Mouse (Mus musculus): ENCODE measurements at regions not wholly inside any gene's neighbourhood (a gene's known extent, or its start where the extent isn't known, plus 50 kb on each side); places are given as distances from the start of the nearest gene placed in this dataset.

GRCm38 (mm10) chr17:83109792-83110440 is 105.2 kb upstream of the Pkdcc start:
- H3K4me1 ChIP-seq (replicated peaks; ENCODE audit: low read depth, low read length) = no peaks in the 10 kb centered on the region
- H3K9me3 ChIP-seq (ENCODE audit: low read length) = no peaks in the 10 kb centered on the region
- H3K36me3 ChIP-seq (ENCODE audit: insufficient read depth, low read length) = no peaks in the 10 kb centered on the region
- H3K27me3 ChIP-seq (ENCODE audit: insufficient read depth, low read length) = peaks cover 10% of the 10 kb centered on the region
- H3K4me3 ChIP-seq (replicated peaks; ENCODE audit: low read length) = no peak overlapping the region
- no peak for TF ChIP-seq NANOG (IDR thresholded peaks at IDR 0.05; ENCODE audit: borderline replicate concordance, low read length)
- TF ChIP-seq CTCF (conservative IDR thresholded peaks at IDR 0.05; ENCODE audit: low read length) = no peak

DNA sequence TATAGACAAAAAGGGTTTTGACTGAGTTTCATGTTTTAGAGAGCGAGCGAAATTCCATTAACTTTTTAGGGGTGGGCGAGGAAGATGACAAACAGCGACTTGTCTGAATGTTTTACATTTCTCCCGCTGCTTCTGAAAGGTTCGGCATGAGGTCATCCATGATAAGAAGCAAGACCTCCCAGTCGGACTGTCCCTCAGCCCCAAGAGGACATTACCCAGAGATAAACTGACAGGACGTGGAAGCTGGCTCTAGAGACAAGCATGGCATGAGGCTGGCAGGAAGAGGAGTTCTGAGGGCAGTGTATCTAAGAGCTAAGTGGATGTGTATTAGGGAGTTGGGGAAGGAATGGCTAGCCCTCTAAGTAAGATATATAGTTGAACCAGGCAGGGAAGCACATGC is 104.5 kb upstream of the Pkdcc start:
- Histone ChIP-seq H3K9me3 (ENCODE audit: low read length) (no peaks in the 10 kb centered on the region), H3K4me1 (replicated peaks; ENCODE audit: low read depth, low read length) (no peaks in the 10 kb centered on the region), H3K27me3 (ENCODE audit: insufficient read depth, low read length) (peaks cover 10% of the 10 kb centered on the region), H3K4me3 (replicated peaks; ENCODE audit: low read length) (no peak overlapping the region), H3K36me3 (ENCODE audit: insufficient read depth, low read length) (no peaks in the 10 kb centered on the region)
- no peak for TF ChIP-seq CTCF (conservative IDR thresholded peaks at IDR 0.05; ENCODE audit: low read length)
- no peak for TF ChIP-seq POU5F1 (IDR thresholded peaks at IDR 0.05; ENCODE audit: borderline replicate concordance, low read length)
- TF ChIP-seq NANOG (IDR thresholded peaks at IDR 0.05; ENCODE audit: borderline replicate concordance, low read length) = no peak

- Histone ChIP-seq H3K4me3 (replicated peaks; ENCODE audit: low read length) (no peak overlapping the region), H3K36me3 (ENCODE audit: insufficient read depth, low read length) (no peaks in the 10 kb centered on the region), H3K9me3 (ENCODE audit: low read length) (no peaks in the 10 kb centered on the region), H3K4me1 (replicated peaks; ENCODE audit: low read depth, low read length) (no peaks in the 10 kb centered on the region), H3K27me3 (ENCODE audit: insufficient read depth, low read length) (no peaks in the 10 kb centered on the region)
- TF ChIP-seq NANOG (IDR thresholded peaks at IDR 0.05; ENCODE audit: borderline replicate concordance, low read length) = no peak
- no peak for TF ChIP-seq CTCF (conservative IDR thresholded peaks at IDR 0.05; ENCODE audit: low read length)
- TF ChIP-seq POU5F1 (IDR thresholded peaks at IDR 0.05; ENCODE audit: borderline replicate concordance, low read length) = no peak
Observed at GRCm38 (mm10) chr17:83115146-83115545, 99.9 kb upstream of the Pkdcc start.

- TF ChIP-seq POU5F1 (IDR thresholded peaks at IDR 0.05; ENCODE audit: borderline replicate concordance, low read length) = no peak
- no peak for TF ChIP-seq NANOG (IDR thresholded peaks at IDR 0.05; ENCODE audit: borderline replicate concordance, low read length)
- TF ChIP-seq CTCF (conservative IDR thresholded peaks at IDR 0.05; ENCODE audit: low read length) = no peak
- peaks cover 6% of the 10 kb centered on the region for H3K9me3 ChIP-seq (ENCODE audit: low read length)
Observed at GRCm38 (mm10) chr17:83115832-83116480, 99.1 kb upstream of the Pkdcc start.

DNA sequence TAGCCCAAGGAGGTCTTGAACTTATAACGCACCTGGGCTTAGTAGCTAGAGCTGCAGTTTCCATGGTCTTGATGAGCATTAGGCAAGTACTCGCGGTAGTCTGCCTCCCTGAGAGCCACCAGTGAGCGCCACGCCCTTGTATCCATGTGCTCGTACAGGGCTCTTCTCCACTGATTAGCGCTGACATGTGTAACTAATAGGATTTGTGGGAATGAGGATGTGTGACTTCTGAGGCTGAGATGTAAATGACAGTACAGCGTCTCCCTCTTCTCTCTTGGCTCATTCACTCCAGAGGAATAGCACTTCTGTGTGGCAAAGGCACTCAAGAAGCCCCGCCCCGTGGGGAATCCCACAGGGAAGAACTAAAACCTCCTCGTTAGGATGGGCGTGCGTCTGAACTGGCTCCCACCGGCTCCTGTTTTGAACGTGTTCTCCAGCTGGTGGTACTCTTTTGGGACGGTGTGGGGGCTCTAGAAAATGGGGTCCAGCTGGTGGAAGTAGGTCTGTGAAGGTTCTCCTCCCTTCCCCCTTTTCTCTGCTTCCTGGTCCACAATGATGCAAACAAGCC is 94.3 kb upstream of the Pkdcc start:
- Histone ChIP-seq H3K4me1 (replicated peaks; ENCODE audit: low read depth, low read length) (no peaks in the 10 kb centered on the region), H3K36me3 (ENCODE audit: insufficient read depth, low read length) (no peaks in the 10 kb centered on the region), H3K9me3 (ENCODE audit: low read length) (peaks cover 54% of the 10 kb centered on the region), H3K27me3 (ENCODE audit: insufficient read depth, low read length) (no peaks in the 10 kb centered on the region), H3K4me3 (replicated peaks; ENCODE audit: low read length) (no peak overlapping the region)
- TF ChIP-seq POU5F1 (IDR thresholded peaks at IDR 0.05; ENCODE audit: borderline replicate concordance, low read length) (no peak), NANOG (IDR thresholded peaks at IDR 0.05; ENCODE audit: borderline replicate concordance, low read length) (no peak), CTCF (conservative IDR thresholded peaks at IDR 0.05; ENCODE audit: low read length) (no peak)

More at GRCm38 (mm10) chr17:83115832-83116480, 99.1 kb upstream of the Pkdcc start:
- Histone ChIP-seq H3K27me3 (ENCODE audit: insufficient read depth, low read length) (no peaks in the 10 kb centered on the region), H3K4me1 (replicated peaks; ENCODE audit: low read depth, low read length) (no peaks in the 10 kb centered on the region), H3K36me3 (ENCODE audit: insufficient read depth, low read length) (no peaks in the 10 kb centered on the region), H3K4me3 (replicated peaks; ENCODE audit: low read length) (no peak overlapping the region)

DNA sequence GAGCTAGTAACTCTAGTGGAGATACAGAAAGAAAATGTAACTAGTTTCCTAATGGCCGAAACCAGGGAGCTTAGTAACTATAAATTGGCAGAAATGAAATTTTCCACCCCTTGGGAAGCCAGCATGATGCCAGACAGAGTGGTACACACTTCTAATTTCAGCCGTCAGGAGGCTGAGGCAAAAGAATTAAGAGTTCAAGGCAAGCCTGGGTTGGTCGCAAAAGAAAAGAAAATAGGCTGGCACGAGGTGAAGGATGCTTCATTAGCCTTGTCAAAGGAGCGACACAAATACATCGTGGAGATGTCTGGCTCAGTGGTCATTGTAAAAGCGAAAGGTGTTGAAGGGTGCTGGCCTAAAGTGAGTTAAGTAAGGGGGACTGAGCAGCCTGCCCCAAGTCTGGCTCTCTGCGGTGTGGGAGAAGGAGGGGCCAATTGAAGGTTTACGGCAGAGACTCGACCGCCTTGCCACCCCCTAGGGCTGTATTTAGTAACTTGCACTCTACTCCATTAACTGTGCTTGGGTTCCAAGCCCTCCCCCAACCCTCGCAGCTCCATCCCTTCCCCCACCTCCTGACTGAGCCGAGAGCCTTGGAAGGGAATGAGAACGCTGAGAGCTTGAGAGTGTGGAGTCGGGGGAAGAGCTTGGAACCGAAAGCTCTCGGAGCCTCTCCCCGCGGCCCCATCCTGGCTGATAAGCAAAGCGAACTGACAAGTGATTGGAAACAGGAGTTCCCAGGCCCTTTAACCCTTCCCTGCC is 92.4 kb upstream of the Pkdcc start:
- peaks cover 74% of the 10 kb centered on the region for H3K9me3 ChIP-seq (ENCODE audit: low read length)
- H3K4me1 ChIP-seq (replicated peaks; ENCODE audit: low read depth, low read length) = no peaks in the 10 kb centered on the region
- H3K4me3 ChIP-seq (replicated peaks; ENCODE audit: low read length) = no peak overlapping the region
- no peaks in the 10 kb centered on the region for H3K27me3 ChIP-seq (ENCODE audit: insufficient read depth, low read length)
- TF ChIP-seq POU5F1 (IDR thresholded peaks at IDR 0.05; ENCODE audit: borderline replicate concordance, low read length) (no peak), CTCF (conservative IDR thresholded peaks at IDR 0.05; ENCODE audit: low read length) (no peak), NANOG (IDR thresholded peaks at IDR 0.05; ENCODE audit: borderline replicate concordance, low read length) (no peak)
- no peaks in the 10 kb centered on the region for H3K36me3 ChIP-seq (ENCODE audit: insufficient read depth, low read length)

- Histone ChIP-seq H3K4me3 (replicated peaks; ENCODE audit: low read length) (no peak overlapping the region), H3K36me3 (ENCODE audit: insufficient read depth, low read length) (no peaks in the 10 kb centered on the region), H3K4me1 (replicated peaks; ENCODE audit: low read depth, low read length) (no peaks in the 10 kb centered on the region), H3K27me3 (ENCODE audit: insufficient read depth, low read length) (no peaks in the 10 kb centered on the region), H3K9me3 (ENCODE audit: low read length) (peaks cover 96% of the 10 kb centered on the region)
- no peak for TF ChIP-seq CTCF (conservative IDR thresholded peaks at IDR 0.05; ENCODE audit: low read length)
- TF ChIP-seq POU5F1 (IDR thresholded peaks at IDR 0.05; ENCODE audit: borderline replicate concordance, low read length) = no peak
- TF ChIP-seq NANOG (IDR thresholded peaks at IDR 0.05; ENCODE audit: borderline replicate concordance, low read length) = no peak
Observed at GRCm38 (mm10) chr17:83125057-83125456, 90.0 kb upstream of the Pkdcc start.

DNA sequence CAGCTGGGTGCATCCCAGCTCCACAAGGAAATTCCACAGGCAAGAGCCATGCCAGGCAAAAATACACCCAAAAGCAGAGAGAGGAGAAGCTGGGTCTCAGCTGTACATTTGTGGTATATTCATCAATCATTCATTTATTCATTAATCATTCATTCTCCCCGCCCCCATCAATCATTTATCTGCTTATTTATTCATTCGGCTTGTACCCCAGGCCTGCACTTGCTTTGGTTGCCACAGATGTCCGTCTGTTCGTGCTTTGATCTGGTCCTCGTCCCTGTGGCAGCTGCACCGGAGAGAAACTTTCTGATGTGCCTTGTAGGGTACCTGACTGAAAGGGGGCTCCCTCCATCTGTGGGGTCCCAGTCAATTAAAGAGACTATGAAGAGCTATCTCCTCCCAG is 87.2 kb upstream of the Pkdcc start:
- Histone ChIP-seq H3K4me1 (replicated peaks; ENCODE audit: low read depth, low read length) (no peaks in the 10 kb centered on the region), H3K27me3 (ENCODE audit: insufficient read depth, low read length) (no peaks in the 10 kb centered on the region), H3K9me3 (ENCODE audit: low read length) (peaks cover 90% of the 10 kb centered on the region), H3K36me3 (ENCODE audit: insufficient read depth, low read length) (no peaks in the 10 kb centered on the region), H3K4me3 (replicated peaks; ENCODE audit: low read length) (no peak overlapping the region)
- no peak for TF ChIP-seq CTCF (conservative IDR thresholded peaks at IDR 0.05; ENCODE audit: low read length)
